Mouse (Mus musculus) MEL (cell line): ENCODE data around the gene Fkbp4. TPM values are rescaled to one million over a fixed set of nuclear protein-coding genes. Genes with fewer than 3 reads are reported as not detected.

ENCODE experiments used
- DNase-seq: peaks from one replicate; pipeline ENCODE4 v3.0.0; 2011; ENCODE audit warnings: low read depth, low spot score
- H3K27ac ChIP-seq: 2 replicates; pipeline ENCODE4 v1.5.1; 2012; ENCODE audit warnings: low read depth, mild to moderate bottlenecking, control low read depth, low read length, moderate library complexity; ENCODE audit not compliant: control insufficient read depth
- H3K27me3 ChIP-seq, 2 experiments: fragments of 150-350 bp in 1 of 2; sonication (generic) in 1 of 2; 2 replicates each; pipeline ENCODE4 v1.6.1; 2012; ENCODE audit warnings: low read length in 2 of 2, mild to moderate bottlenecking in 2 of 2, improper control_type of control experiment in 1 of 2, moderate library complexity in 1 of 2; ENCODE audit not compliant: insufficient read depth in 2 of 2, control insufficient read depth in 1 of 2
- H3K36me3 ChIP-seq, 2 experiments: 2 replicates each; pipeline ENCODE4 v1.6.1; 2012 to 2014; ENCODE audit warnings: low read length in 2 of 2, improper control_type of control experiment in 1 of 2, inconsistent platforms in 1 of 2, mild to moderate bottlenecking in 1 of 2; ENCODE audit not compliant: insufficient read depth in 2 of 2, control insufficient read depth in 1 of 2
- H3K4me1 ChIP-seq, 2 experiments: fragments of 150-350 bp in 1 of 2; sonication (generic) in 1 of 2; 2 replicates each; pipeline ENCODE4 v1.6.1; 2012; ENCODE audit warnings: low read length in 2 of 2, improper control_type of control experiment in 1 of 2, mild to moderate bottlenecking in 1 of 2; ENCODE audit not compliant: insufficient read depth in 2 of 2, control insufficient read depth in 1 of 2
- H3K4me3 ChIP-seq, 2 experiments: fragments of 150-350 bp in 1 of 2; sonication (generic) in 1 of 2; 2 replicates each; pipeline ENCODE4 v1.5.1; 2012; ENCODE audit warnings: low read depth in 2 of 2, low read length in 2 of 2, mild to moderate bottlenecking in 2 of 2, moderate library complexity in 2 of 2, control low read depth in 1 of 2, improper control_type of control experiment in 1 of 2; ENCODE audit not compliant: control insufficient read depth in 1 of 2, insufficient read depth in 1 of 2
- H3K79me2 ChIP-seq: 2 replicates; pipeline ENCODE4 v1.6.1; 2012; ENCODE audit warnings: mild to moderate bottlenecking, low read length, moderate library complexity; ENCODE audit not compliant: control insufficient read depth, poor library complexity, insufficient read depth
- H3K9ac ChIP-seq: 2 replicates; pipeline ENCODE4 v1.6.1; 2012; ENCODE audit warnings: low read depth, mild to moderate bottlenecking, control low read depth, low read length, moderate library complexity; ENCODE audit not compliant: control insufficient read depth, poor library complexity, severe bottlenecking
- H3K9me3 ChIP-seq: fragments of 150-350 bp; sonication (generic); replicated peaks from 2 replicates; pipeline ENCODE4 v1.6.1; 2012; ENCODE audit warnings: mild to moderate bottlenecking, low read length, improper control_type of control experiment, moderate library complexity; ENCODE audit not compliant: insufficient read depth
- CTCF ChIP-seq, 3 experiments: IDR thresholded peaks in 2 of 3; conservative IDR thresholded peaks in 1 of 3; 2 replicates each; pipeline ENCODE4 v1.5.1; 2011 to 2012; ENCODE audit warnings: low read length in 3 of 3, low read depth in 2 of 3, mild to moderate bottlenecking in 2 of 3, improper control_type of control experiment in 1 of 3, inconsistent platforms in 1 of 3, mixed read lengths in 1 of 3, moderate library complexity in 1 of 3; ENCODE audit not compliant: control insufficient read depth in 1 of 3, insufficient read depth in 1 of 3, poor library complexity in 1 of 3, severe bottlenecking in 1 of 3
- E2F4 ChIP-seq: IDR thresholded peaks from 2 replicates; pipeline ENCODE4 v1.6.1; 2011; ENCODE audit warnings: low read depth, low read length, improper control_type of control experiment, borderline replicate concordance
- ELF1 ChIP-seq: IDR thresholded peaks from 2 replicates; pipeline ENCODE4 v1.6.1; 2014; ENCODE audit warnings: low read depth, mild to moderate bottlenecking, inconsistent platforms, low read length, improper control_type of control experiment, moderate library complexity
- EP300 ChIP-seq, 2 experiments: IDR thresholded peaks; 2 replicates each; pipeline ENCODE4 v1.6.1; 2011; ENCODE audit warnings: improper control_type of control experiment in 2 of 2, low read length in 2 of 2, low read depth in 1 of 2, mild to moderate bottlenecking in 1 of 2
- ETS1 ChIP-seq: IDR thresholded peaks from 2 replicates; pipeline ENCODE4 v1.6.1; 2012; ENCODE audit warnings: low read depth, mild to moderate bottlenecking, inconsistent platforms, low read length, improper control_type of control experiment, moderate library complexity
- HCFC1 ChIP-seq: IDR thresholded peaks from 2 replicates; pipeline ENCODE4 v1.6.1; 2012; ENCODE audit warnings: low read depth, mild to moderate bottlenecking, inconsistent platforms, low read length, improper control_type of control experiment, moderate library complexity
- MAFK ChIP-seq: IDR thresholded peaks from 2 replicates; pipeline ENCODE4 v1.6.1; 2011; ENCODE audit warnings: low read depth, mild to moderate bottlenecking, low read length, improper control_type of control experiment, borderline replicate concordance
- MEF2A ChIP-seq: IDR thresholded peaks from 2 replicates; pipeline ENCODE4 v1.6.1; 2014; ENCODE audit warnings: low read depth, mild to moderate bottlenecking, inconsistent platforms, low read length, improper control_type of control experiment; ENCODE audit not compliant: poor library complexity, insufficient replicate concordance, severe bottlenecking; ENCODE audit errors: extremely low read depth
- MXI1 ChIP-seq: IDR thresholded peaks from 2 replicates; pipeline ENCODE4 v1.6.1; 2011; ENCODE audit warnings: mild to moderate bottlenecking, low read depth, low read length, improper control_type of control experiment
- MYC ChIP-seq: IDR thresholded peaks from 2 replicates; pipeline ENCODE4 v1.6.1; 2011; ENCODE audit warnings: low read depth, mild to moderate bottlenecking, low read length, improper control_type of control experiment, moderate library complexity
- NRF1 ChIP-seq: IDR thresholded peaks from 2 replicates; pipeline ENCODE4 v1.6.1; 2014; ENCODE audit warnings: low read depth, mild to moderate bottlenecking, inconsistent platforms, low read length, improper control_type of control experiment, moderate library complexity; ENCODE audit not compliant: poor library complexity, insufficient read depth, severe bottlenecking
- POLR2A ChIP-seq, 2 experiments: IDR thresholded peaks; 2 replicates each; pipeline ENCODE4 v1.6.1; 2011 to 2012; ENCODE audit warnings: low read length in 2 of 2, mild to moderate bottlenecking in 2 of 2, control low read depth in 1 of 2, improper control_type of control experiment in 1 of 2, low read depth in 1 of 2, moderate library complexity in 1 of 2; ENCODE audit not compliant: control insufficient read depth in 1 of 2, insufficient read depth in 1 of 2, poor library complexity in 1 of 2
- POLR2AphosphoS2 ChIP-seq: IDR thresholded peaks from 2 replicates; pipeline ENCODE4 v1.6.1; 2011; ENCODE audit warnings: low read length, improper control_type of control experiment
- POLR2AphosphoS5 ChIP-seq: IDR thresholded peaks from 2 replicates; pipeline ENCODE4 v1.6.1; 2012; ENCODE audit warnings: low read depth, borderline replicate concordance, mild to moderate bottlenecking, inconsistent platforms, low read length, moderate library complexity, mixed read lengths
- RCOR1 ChIP-seq: IDR thresholded peaks from 2 replicates; pipeline ENCODE4 v1.6.1; 2012; ENCODE audit warnings: low read depth, mild to moderate bottlenecking, inconsistent platforms, low read length, improper control_type of control experiment
- SIN3A ChIP-seq: IDR thresholded peaks from 2 replicates; pipeline ENCODE4 v1.6.1; 2012; ENCODE audit warnings: low read length, improper control_type of control experiment, inconsistent platforms
- SMC3 ChIP-seq: IDR thresholded peaks from 2 replicates; pipeline ENCODE4 v1.6.1; 2011; ENCODE audit warnings: low read depth, low read length, improper control_type of control experiment
- TBP ChIP-seq: IDR thresholded peaks from 2 replicates; pipeline ENCODE4 v1.8.0; 2011; ENCODE audit warnings: low read depth, low read length, improper control_type of control experiment
- TCF12 ChIP-seq: IDR thresholded peaks from 2 replicates; pipeline ENCODE4 v1.6.1; 2014; ENCODE audit warnings: low read depth, mild to moderate bottlenecking, inconsistent platforms, low read length, improper control_type of control experiment, moderate library complexity
- UBTF ChIP-seq: IDR thresholded peaks from 2 replicates; pipeline ENCODE4 v1.6.1; 2012; ENCODE audit warnings: low read depth, mild to moderate bottlenecking, inconsistent platforms, low read length, improper control_type of control experiment, moderate library complexity, borderline replicate concordance; ENCODE audit not compliant: insufficient read depth
- USF1 ChIP-seq: IDR thresholded peaks from 2 replicates; pipeline ENCODE4 v1.6.1; 2014; ENCODE audit warnings: low read depth, mild to moderate bottlenecking, inconsistent platforms, low read length, improper control_type of control experiment, moderate library complexity
- USF2 ChIP-seq, 2 experiments: IDR thresholded peaks; 2 replicates each; pipeline ENCODE4 v1.6.1; 2011 to 2012; ENCODE audit warnings: improper control_type of control experiment in 2 of 2, low read length in 2 of 2, borderline replicate concordance in 1 of 2, inconsistent platforms in 1 of 2, low read depth in 1 of 2, mild to moderate bottlenecking in 1 of 2; ENCODE audit not compliant: insufficient read depth in 1 of 2
- polyA plus RNA-seq, 2 experiments: library from polyadenylated mRNA; stranded (reverse) in 1 of 2; unstranded in 1 of 2; fragments of >175 nt in 1 of 2; fragments of >200 nt in 1 of 2; gene quantifications; 2 replicates each; pipeline versions ENCODE4 v1.2.1 to v1.2.4; 2012; ENCODE audit warnings: low replicate concordance in 2 of 2, low read depth in 1 of 2; ENCODE audit not compliant: insufficient read length in 2 of 2, insufficient read depth in 1 of 2, missing spikeins in 1 of 2
- total RNA-seq: library from RNA; depleted of rRNA; stranded (reverse); fragments of 300-350 nt; gene quantifications from 2 replicates; pipeline ENCODE4 v1.2.3, GENCODE M21; 2012

Fkbp4 gene
- total and polyA plus RNA-seq, 3 experiments, result 333 to 934 (median 426) TPM

- Histone ChIP-seq H3K79me2 (no peaks in the 10 kb centered on the region), H3K27me3 (no peaks in the 10 kb centered on the region), H3K9ac (no peak overlapping the region), H3K36me3 (no peaks in the 10 kb centered on the region), H3K9me3 (no peaks in the 10 kb centered on the region), H3K4me1 (no peaks in the 10 kb centered on the region), H3K27ac (no peak overlapping the region), H3K4me3 (no peak overlapping the region)
- DNase-seq, result no peak
- TF ChIP-seq HCFC1 (no peak), NRF1 (no peak), MYC (no peak), USF2 (IDR thresholded peaks at IDR 0.05; ENCODE audit: borderline replicate concordance in 1 of 2, insufficient read depth in 1 of 2, low read depth in 1 of 2, low read length in 2 of 2) (no peak), EP300 (IDR thresholded peaks at IDR 0.05; ENCODE audit: low read depth in 1 of 2, low read length in 2 of 2) (no peak), ETS1 (no peak), TCF12 (no peak), USF1 (no peak), MAFK (no peak), POLR2AphosphoS5 (no peak), POLR2A (IDR thresholded peaks at IDR 0.05; ENCODE audit: control insufficient read depth in 1 of 2, insufficient read depth in 1 of 2, low read depth in 1 of 2, low read length in 2 of 2, poor library complexity in 1 of 2) (no peak), ELF1 (no peak), UBTF (no peak), MXI1 (no peak), SIN3A (no peak), SMC3 (no peak), TBP (no peak)
Observed at GRCm38 (mm10) chr6:128464996-128465395, 26.5 kb upstream of the Fkbp4 start.

- no peak for TF ChIP-seq POLR2AphosphoS2
- TF ChIP-seq CTCF (IDR thresholded peaks at IDR 0.05 in 2 of 3, conservative IDR thresholded peaks at IDR 0.05 in 1 of 3; ENCODE audit: control insufficient read depth in 1 of 3, insufficient read depth in 1 of 3, low read depth in 2 of 3, low read length in 3 of 3, poor library complexity in 1 of 3, severe bottlenecking in 1 of 3), result no peak
- TF ChIP-seq E2F4, result no peak
- no peak for TF ChIP-seq MAFK
- TF ChIP-seq TCF12, result no peak
- no peak for TF ChIP-seq RCOR1
- TF ChIP-seq MEF2A, result no peak
- H3K9ac ChIP-seq, result no peak overlapping the region
- H3K27ac ChIP-seq, result no peak overlapping the region
- no peaks in the 10 kb centered on the region for H3K36me3 ChIP-seq
- H3K27me3 ChIP-seq, result no peaks in the 10 kb centered on the region
- H3K9me3 ChIP-seq, result no peaks in the 10 kb centered on the region
- H3K4me3 ChIP-seq, result no peak overlapping the region
- DNase-seq, result no peak
- H3K79me2 ChIP-seq, result no peaks in the 10 kb centered on the region
- H3K4me1 ChIP-seq, result no peaks in the 10 kb centered on the region
Observed at GRCm38 (mm10) chr6:128461606-128462005, 23.1 kb upstream of the Fkbp4 start.
